Mouse (Mus musculus) C2C12 (cell line): ENCODE results near the gene Kctd11.

Experiments
- CEBPB ChIP-seq: IDR thresholded peaks from one replicate; pipeline ENCODE4 v1.6.1; 2011; ENCODE audit warnings: low read depth, mild to moderate bottlenecking, control low read depth, moderate library complexity
- CTCF ChIP-seq: IDR thresholded peaks from one replicate; pipeline ENCODE4 v1.5.1; 2011; ENCODE audit not compliant: control insufficient read depth, insufficient read depth, insufficient read length
- USF1 ChIP-seq: IDR thresholded peaks from one replicate; pipeline ENCODE4 v1.6.1; 2011; ENCODE audit warnings: low read depth, mild to moderate bottlenecking, control low read depth, moderate library complexity

GRCm38 (mm10) chr11:69855347-69855746 lies 25.9 kb downstream of the Kctd11 start:
- TF ChIP-seq CTCF = peak; percentile 53
- no peak for TF ChIP-seq USF1
- no peak for TF ChIP-seq CEBPB
